Mouse (Mus musculus) heart, embryonic 16.5 days (tissue): ENCODE measurements around the gene Retnlg. TPM values are rescaled to one million over a fixed set of nuclear protein-coding genes. Genes with fewer than 3 reads are reported as not detected.

Source experiments
- polyA plus RNA-seq: library from polyadenylated mRNA; unstranded; fragments of >200 nt; fragmentation: Nextera tagmentation; extraction: Ambion mirVana; gene quantifications from 2 replicates; pipeline ENCODE4 v1.2.1, GENCODE M21; 2015

The Retnlg gene
- polyA plus RNA-seq, 1 experiment from 2014 or later: 1.7 TPM

Other genes starting within 250 kb of the Retnlg start
- gene Trat1, start 100.6 kb upstream of the Retnlg start, polyA plus RNA-seq: 2.6 and 6.0 TPM in 2 replicates
- gene Retnlb, start 55.8 kb upstream of the Retnlg start, polyA plus RNA-seq: not detected in 2 replicates
- gene Retnla, start 30.1 kb upstream of the Retnlg start, polyA plus RNA-seq: 0.93 and 6.6 TPM in 2 replicates
- 13.8 and 14.7 TPM in 2 replicates for gene Dzip3, start 121.5 kb downstream of the Retnlg start, polyA plus RNA-seq
- gene Cip2a, start 121.6 kb downstream of the Retnlg start, polyA plus RNA-seq: 22.1 and 22.4 TPM in 2 replicates
- gene Myh15, start 184.9 kb downstream of the Retnlg start, polyA plus RNA-seq: 0.03 TPM in 1 of 2 replicates, not detected in the other